Mouse (Mus musculus) testis, adult 2 months (tissue): Measurements from ENCODE around the gene Ambp.

Experiments used
- CTCF ChIP-seq: fragments of 200-500 bp; IDR thresholded peaks from 2 replicates; pipeline ENCODE4 v1.5.1; 2012; ENCODE audit warnings: low read depth, mild to moderate bottlenecking, inconsistent platforms, low read length, moderate library complexity; ENCODE audit not compliant: control insufficient read depth, insufficient read depth, insufficient replicate concordance
- POLR2A ChIP-seq: fragments of 200-500 bp; IDR thresholded peaks from 2 replicates; pipeline ENCODE4 v1.6.1; 2012; ENCODE audit warnings: low read depth, mild to moderate bottlenecking, inconsistent platforms, low read length, moderate library complexity; ENCODE audit not compliant: control insufficient read depth

- TF ChIP-seq CTCF (no peak), POLR2A (no peak)
Measured at GRCm38 (mm10) chr4:63171122-63171521, 16.5 kb upstream of the Ambp start.
